Mouse (Mus musculus) brain, embryonic 14.5 days (tissue): ENCODE results near the gene Svbp.

Experiments used
- CTCF ChIP-seq: fragments of 200-500 bp; IDR thresholded peaks from 2 replicates; pipeline ENCODE4 v1.5.1; 2012; ENCODE audit warnings: inconsistent platforms, mild to moderate bottlenecking, moderate library complexity, borderline replicate concordance; ENCODE audit not compliant: insufficient read depth, insufficient read length; ENCODE audit errors: extremely low read depth
- POLR2A ChIP-seq: fragments of 200-500 bp; IDR thresholded peaks from 2 replicates; pipeline ENCODE4 v1.6.1; 2012; ENCODE audit warnings: mild to moderate bottlenecking, inconsistent platforms, borderline replicate concordance; ENCODE audit not compliant: poor library complexity, insufficient read depth, insufficient read length, severe bottlenecking; ENCODE audit errors: extremely low read depth

- TF ChIP-seq POLR2A: no peak
- TF ChIP-seq CTCF: no peak
Measured at GRCm38 (mm10) chr4:119180133-119180707, 14.9 kb upstream of the Svbp start.
